Mouse (Mus musculus) frontal cortex, postnatal 36 days (tissue): Measurements from ENCODE around the gene Psmb5.

Source experiments
- DNase-seq, 2 experiments: peaks; one replicate each; pipeline ENCODE4 v3.0.0; 2022; ENCODE audit warnings: low spot score in 2 of 2

Psmb5 gene

DNA sequence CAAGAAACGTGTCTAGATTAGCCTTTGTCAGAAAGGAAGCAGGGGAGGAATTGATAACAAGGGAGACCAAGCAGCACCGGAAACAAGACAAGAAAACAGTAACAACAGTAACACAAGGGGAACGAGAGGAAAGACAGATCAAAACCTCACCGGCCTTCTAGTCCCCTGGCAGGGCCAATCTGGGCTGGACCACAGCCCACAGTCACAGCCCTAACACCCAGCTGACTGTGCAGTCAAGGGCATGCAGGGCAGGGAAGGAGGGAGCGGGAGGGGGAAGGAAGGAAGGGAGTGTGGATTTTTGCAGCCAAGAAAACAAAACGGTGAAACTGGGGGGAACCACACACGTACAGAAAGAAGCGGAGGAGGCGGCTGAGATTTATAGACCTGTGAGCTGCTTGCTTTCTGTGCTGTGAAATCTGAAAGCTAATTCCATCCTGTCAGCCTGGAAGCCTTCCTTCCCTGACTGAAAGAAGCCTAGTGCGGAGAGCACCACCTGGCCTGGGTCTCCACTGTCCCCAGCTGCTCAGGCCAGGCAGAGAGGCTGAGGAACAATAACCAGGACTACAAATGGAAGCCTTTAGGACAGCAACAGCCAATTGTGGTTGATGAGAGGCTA is 25.4 kb downstream of the Psmb5 start:
- peak; percentile 50 to 68 for DNase-seq

DNA sequence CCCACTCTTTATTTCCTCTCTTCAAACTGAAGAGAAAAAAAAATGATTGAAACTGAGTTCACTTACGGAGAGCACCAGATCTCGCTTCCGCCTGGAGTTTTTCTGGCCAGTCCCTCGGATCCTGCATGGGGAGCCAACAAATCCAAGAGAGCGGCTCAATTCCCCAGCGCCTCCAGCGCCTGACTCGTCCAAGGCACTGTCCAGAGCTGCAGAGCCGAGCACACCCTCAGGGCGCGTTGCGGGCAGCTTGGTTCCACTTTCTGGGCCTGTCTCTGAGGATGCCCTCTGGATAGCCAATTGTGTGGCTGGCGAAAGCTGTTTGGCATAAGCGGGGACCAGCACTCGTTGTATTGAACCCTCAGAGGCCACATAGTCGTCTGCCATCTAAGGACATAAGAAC is 26.8 kb downstream of the Psmb5 start:
- DNase-seq: no peak

DNA sequence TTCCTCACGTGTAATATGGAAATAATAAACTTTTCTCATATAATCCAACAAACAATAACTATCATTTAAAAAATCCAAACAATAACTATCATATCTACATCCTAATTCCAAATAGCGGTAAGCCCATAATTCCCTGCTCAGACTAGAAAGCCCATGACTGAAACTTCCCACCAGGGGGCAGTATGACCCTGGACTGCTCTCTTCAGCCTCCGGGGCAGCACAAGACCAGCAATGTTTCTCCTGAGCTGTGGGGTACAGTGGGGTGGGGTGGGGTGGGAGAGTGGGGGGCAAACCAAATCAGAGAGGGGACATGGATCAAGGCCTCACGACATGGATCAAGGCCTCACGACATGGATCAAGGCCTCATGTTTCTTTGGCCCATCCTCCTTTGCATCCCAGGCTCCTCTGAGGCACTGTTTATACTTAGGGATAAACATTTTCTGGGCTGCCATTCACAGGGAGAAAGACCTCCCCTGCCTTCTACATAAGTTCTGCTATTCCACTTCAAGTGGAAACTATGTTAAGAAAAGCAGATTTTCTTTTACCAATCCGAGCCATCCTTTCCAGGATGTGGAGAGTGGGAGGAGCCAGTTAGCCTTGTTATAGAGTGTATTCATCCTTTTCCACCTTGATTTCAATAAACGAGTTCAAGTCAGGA is 34.0 kb downstream of the Psmb5 start:
- peak in 1 of 2 experiments; percentile 63 for DNase-seq

DNA sequence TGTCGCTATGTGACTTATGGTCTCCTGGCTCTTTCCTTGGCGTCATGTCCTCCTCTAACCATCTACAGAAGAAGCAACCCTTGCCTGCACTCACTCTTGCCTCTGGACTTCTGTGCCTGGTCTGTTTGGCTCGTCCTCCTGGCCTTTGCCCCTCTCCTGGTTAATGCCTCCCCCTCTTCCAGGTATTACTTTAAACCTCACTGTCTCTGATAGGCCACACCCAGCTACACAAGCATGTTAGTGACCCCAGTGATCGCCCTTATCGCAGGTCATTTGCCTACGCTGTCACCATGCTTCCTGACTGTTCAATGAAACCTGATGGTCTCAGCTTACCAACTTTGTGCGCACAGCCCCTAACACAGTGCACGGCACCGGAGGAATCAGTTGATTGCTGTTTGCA is 35.3 kb downstream of the Psmb5 start:
- no peak for DNase-seq

DNA sequence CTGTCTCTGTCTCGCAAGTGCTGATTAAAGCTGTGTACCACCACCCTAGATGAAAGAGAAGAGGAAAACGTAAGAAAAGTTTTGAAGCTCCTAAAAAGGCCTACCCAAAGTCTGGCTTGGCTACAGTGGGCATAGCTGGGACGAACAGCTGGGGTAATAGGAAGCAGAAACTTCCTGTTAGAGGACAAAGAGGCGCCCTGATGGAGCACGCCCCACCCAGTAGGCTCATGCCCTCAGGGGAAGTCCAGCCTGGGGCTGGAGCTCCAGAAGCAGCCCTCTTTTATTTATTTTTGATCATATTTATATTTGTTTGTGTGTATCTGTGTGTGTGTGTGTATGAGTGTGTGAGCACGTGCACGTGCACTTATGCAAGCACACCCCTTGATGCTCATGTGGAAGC is 38.2 kb downstream of the Psmb5 start:
- DNase-seq: no peak

DNA sequence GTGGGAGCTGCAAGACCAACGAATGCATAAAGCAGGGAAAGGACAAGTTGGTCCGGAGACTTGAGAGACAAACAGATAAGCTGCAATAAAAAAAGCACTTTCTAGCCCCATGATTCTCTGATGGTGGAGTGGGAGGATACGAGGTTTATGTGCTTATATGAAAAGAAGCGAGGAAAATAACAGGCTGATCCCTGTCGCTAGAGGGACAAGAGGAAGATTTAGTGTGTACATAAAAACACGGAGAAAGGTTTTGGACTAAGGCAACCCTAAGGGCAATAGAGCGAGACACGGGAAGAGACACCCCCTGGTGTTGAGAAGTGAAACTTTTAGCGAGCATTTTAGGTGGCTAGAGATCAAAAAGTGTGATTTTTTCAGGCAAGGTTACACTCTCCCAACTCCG is 39.8 kb downstream of the Psmb5 start:
- no peak for DNase-seq

DNA sequence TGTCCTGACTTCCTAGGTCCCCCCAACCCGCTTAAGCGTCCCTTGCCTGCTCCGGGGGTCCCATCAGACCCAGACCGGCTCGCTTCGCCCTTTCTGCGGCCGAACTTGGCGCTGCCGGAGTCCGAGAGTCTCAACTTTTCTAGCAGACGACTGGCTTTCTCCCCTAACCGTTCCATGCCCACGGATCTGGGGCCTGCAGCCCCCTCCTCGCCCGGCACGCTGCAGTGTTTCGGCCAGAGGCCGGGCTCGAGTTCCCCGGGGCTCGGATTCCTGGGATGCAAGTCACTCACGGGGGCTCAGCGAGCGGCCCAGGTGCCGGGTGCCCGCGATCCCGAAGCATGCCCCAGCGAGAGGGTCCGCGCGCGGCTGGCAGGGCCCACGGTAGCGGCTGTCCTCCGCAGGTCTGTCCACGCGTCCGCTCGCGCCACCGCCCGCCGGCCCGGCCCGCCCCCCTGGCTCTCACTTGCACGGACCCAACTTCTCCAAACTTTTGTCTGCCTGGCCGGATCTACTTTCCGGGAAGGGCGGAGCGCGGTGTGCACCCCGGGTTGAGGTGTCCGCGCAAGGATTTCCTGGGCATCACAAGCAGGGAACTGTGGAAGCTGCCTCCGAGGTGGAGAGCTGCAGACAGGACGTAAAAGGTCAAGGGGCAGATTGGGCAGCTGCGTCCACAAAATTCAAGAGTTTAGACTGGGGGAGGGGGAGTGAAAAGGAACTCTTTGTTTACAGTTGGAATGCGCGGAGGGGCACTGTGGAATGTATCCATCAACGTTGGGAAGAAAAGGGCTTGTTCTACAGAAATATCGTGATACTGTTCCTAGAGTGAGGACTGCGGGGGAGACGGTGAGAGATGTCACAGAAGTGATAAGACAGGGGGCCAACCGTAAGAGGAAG is 40.5 kb downstream of the Psmb5 start, which contains the start of gene Ajuba:
Ajuba (minus strand) TSS at position 470 of the 894 bp plus-strand sequence.
- peak; percentile 57 to 69 for DNase-seq

DNA sequence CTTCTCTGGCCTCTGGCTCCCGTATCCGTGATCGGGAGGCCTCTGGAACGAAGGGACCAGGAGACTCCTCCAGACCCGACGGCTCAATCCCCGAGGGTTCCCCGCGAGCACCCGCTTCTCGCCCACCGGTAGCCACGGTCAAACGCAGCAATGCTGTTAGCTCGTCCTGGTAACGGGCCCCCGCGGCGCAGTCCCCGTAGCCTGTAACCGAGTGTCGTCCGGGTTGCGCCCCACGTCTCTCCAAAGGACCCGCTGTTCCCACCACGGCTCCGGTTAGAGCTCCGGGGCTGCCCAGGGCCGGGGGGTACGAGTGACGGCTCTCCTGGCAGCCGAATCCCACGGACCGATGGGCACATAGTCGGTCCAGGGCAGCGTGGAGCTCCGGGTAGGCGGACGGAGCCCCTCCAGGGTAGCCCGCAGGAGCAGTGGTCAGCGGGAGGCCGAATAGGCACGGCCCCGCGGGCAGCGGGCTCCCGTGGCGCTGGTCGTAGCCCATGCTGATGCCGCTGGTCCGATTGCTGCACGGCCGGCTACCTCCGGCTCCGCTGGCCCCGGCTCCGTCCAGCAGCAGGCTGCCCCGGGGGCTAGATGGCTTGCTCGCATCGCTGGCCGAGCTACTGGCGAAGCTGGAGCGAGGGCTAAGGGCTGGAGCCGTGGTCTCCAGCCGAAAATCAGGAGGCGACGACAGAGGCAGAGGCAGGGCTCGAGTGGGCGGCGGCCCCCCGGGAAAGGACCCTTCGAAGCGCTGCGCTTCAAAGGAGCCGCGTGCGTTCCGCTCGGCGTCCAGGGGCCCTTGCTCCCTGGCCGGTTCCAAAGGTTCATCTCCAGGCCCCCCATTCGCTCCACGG is 41.4 kb downstream of the Psmb5 start:
- no peak for DNase-seq

DNA sequence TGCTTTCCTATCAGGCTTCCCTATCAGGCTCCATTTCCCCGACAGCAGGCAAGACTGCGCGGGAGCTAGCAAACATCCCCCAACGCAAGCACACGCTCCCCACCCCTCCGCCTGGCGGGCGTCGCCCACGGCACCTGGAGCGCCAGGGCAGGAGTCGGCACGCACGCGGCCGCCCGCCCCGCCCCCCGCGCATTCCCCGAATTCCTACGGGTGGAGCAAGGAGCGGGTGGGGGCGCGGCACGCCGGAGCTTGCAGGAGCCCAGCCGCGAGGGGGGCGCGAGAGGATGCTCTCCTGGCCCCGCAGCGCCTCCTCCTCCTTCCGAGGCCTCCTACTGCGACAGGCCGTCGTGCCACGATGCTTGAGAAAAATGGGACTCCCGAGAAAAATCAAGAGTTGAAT is 42.2 kb downstream of the Psmb5 start:
- no peak for DNase-seq

DNA sequence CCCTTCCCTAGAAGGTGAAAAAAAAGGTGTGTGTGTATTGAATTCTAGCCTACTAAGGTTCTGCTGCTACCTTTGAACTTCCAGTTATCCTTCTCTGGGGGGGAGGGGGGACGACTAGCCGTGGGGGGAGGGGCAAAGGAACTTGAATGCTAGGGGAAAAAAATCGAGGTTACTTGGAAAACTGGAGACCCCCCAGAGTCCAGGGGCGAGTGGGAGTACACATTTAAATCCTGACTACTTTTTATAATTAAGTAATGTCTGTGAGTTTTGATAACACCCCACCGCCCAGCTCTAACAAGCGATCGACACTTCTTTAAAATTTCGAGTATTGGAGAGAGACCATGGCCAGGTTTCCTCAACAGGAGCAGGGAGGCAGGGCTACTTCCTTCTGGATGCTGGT is 42.8 kb downstream of the Psmb5 start:
- DNase-seq: no peak

DNA sequence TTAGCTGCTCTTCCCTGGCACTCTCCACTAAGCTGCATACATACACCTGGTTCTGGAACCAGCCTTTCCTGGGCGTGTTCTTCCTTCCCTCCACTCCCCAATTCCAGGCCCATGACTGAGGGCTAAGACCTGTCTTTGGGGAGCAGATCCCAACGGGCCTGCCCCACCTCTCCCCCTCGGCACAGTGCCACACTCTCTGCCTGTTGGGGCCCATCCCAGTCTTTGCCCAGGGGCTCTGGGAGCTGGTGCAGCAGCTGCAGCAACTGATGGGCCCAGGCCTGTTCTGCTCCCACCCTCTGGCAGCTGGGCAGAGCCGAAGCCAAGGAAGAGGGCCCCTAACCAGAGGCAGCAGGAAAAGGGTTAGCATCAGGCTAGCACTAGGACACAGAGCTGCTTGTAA is 43.6 kb downstream of the Psmb5 start:
- no peak for DNase-seq

DNA sequence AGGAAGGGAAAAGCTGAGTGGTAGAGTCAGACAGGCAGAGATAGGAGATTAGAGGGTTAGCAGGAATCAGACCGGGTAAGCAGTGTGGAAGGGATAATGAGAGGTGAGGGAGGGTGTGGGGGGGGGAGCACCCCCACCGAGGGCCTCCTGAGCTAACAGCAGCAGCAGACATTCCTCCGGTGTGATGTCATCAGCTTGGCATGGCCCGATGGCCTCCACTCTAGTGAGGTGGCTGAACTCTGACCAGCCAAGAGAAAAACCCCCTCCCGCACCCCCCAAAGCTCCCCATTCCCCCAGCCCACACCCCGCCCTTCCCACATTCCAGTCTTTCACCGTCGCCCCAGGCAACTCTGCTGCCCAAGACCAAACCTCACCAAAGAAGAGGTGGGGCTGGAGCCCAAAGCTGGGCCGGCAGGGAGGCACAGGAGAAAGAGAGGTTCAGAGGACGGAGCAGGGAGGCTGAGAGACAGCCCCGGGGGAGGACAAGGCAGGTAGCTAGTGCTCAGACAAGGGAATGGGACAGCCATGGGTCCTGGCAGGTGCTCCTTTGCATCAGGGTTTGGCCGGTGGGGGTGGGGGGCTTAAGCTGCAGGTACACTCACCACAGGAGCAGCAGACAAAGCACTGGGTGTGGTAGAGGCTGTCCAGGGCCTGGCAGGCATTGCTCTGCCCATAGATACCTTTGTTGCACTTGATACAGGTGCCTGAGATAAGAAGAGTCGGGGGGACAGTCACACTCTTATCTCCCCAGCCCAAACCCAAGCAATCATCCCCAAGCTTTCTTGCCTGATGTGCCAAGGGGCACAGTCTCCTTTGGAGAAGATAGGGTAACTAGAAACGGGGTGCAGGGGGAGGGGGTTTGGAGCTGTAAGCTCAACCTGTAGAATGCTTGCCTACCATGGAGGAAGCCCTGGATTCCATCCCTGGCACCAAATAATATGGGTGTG is 44.8 kb downstream of the Psmb5 start:
- no peak for DNase-seq

DNA sequence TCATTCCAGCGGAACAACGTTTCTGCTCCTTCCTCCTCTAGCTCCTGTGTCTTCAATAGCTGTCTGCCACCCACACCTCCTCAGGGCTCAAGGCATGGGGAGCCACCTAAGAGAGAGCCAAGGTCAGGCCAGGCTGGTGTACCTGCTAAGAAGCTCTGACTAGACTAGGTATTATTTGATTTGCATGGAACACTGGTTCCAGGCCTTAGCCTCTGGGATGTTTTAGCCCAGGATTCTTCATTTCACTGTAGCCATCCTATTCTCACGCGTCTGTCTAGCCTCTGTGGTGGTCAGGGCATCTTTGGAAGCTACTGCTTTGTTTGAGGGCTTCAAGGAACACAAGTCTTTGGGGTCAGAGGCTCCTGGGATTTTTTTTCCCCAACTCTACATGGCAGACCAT is 45.7 kb downstream of the Psmb5 start:
- no peak for DNase-seq

DNA sequence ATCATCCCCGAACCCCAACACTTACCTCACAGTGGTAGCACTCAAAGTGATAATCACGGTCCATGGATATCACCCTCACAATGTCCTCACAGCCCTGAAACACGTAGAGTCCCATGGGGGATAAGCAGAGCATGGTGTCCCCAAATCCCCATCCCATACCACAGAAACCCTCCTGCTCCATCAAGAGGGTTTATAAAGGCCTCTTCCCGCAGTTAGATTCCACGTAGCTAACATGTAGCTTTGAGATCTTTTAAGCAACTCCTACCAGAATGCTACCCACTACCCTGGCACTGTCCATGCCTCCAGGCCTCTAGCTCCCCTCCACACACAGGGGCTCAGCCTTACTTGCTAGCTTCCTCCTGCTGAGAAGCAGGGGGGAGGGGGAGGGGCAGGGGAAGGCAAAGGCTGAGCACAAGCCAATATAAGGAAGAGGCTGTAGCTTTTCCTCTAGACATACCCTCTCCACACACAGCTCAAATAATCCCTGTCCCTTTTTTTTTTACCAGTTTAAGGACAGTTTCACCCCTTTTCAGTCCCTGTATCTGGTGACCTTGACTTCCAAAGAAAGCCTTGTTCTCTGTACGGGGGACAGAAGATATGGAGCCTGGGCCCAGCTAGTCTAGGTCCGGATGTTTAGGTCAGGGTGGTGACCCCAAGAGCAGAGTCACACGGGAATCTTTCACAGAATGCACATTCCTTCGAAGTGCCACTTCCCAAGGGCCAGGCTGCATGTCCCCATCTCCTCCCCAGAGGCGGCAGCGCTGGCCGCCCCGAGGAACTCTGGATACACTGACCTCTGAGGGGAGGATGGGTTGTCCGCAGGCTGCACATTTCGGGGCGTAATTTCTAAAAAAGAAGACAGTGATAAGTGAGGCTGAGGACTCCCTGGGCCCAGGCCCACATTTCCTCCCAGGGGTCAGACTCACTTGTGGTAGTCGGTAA is 48.1 kb downstream of the Psmb5 start:
- no peak for DNase-seq

DNA sequence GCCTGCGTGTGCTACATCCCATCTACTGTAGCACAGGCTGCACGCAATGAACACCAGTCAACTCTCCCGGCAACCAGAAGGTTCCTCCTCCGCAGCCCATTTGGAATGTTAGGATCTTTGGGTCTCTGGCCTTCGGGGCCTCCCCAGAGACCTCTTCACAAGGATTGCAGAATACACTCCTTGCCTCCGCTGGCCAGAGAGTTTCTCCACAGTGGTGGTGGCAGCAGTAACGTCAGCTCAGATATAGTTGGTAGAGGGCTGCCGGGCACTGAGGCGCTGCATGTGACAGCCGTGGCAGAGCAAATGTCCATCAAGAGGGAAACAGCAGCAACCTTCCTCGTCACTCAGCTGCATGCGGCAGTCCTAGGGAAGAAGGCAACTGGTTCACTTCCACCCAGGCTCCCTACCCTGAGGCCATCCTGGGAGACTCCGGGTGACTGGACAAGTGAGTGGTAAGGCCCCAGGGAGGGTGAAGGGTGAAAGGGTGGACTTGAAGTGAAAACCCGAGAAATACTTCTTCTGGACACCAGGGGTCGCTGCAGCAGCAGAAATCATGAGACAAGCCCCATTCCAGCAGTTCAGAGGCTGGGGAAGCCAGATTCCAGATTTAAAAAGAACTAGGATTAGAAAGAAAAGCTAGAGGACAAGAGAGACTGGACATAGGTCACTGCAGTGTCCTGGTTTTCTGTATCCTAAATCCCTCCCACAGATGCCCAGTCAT is 49.0 kb downstream of the Psmb5 start:
- peak; percentile 69 to 81 for DNase-seq
